Mouse (Mus musculus): ENCODE results near the gene Ftl1. TPM values are rescaled to one million over a fixed set of nuclear protein-coding genes. Genes with fewer than 3 reads are reported as not detected.

Ftl1 gene
- polyA plus RNA-seq, 1 experiment from 2014 or later = 5,695 TPM

DNA sequence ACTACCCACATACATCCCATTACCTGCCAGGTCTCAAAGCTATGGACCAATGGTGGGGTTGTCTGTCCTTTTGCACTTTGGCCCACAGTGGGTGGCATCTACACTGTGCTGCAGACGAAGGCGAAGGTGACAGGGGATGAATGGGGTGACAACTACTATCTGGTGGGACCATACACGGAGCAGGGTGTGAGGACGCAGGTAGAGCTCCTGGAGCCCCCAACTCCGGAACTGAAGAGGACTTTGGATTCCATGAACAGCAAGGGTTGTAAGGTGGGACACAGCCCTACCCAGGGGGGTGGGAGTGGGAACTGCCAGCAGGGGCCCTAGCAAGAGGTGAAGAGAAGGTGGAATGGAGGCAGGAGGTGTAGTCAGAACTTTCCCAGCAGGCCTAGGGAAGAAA is 23.2 kb downstream of the Ftl1 start:
- Histone ChIP-seq H3K4me1 (peaks cover 50% of the 10 kb centered on the region), H3K9me3 (replicated peaks) (no peaks in the 10 kb centered on the region), H3K27ac (replicated peaks) (no peak overlapping the region), H3K27me3 (ENCODE audit: low read depth, poor library complexity, severe bottlenecking) (no peaks in the 10 kb centered on the region), H3K36me3 (peaks cover 43% of the 10 kb centered on the region), H3K4me3 (peak overlapping the region; percentile 96; the same call in 1 of the 2 replicates)
- no peak for DNase-seq (ENCODE audit: low spot score)
- WGBS = 93% methylated on average over 5 of the region's 5 CpGs

DNA sequence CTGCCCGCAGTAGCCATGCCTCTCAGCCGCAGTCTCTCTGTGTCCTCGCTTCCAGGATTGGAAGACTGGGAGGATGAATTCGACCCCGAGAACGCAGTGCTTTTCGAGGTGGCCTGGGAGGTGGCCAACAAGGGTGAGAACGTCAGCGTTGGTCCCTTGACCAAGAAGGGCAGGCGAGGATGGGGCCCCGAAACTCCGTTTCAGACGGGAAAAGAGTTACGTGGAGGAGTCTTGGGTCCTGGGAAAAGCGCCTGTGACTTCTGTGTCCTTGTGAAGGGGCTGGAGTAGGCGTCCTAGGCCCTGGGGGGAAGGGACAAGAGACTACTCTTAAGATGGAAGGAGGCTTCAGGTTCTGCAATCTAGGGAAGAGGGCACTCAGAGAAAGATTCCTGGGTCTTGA is 24.6 kb downstream of the Ftl1 start:
- Histone ChIP-seq H3K27me3 (ENCODE audit: low read depth, poor library complexity, severe bottlenecking) (no peaks in the 10 kb centered on the region), H3K36me3 (peaks cover 43% of the 10 kb centered on the region), H3K27ac (replicated peaks) (peak overlapping the region; percentile 92), H3K4me3 (peak overlapping the region; percentile 96), H3K4me1 (peaks cover 50% of the 10 kb centered on the region), H3K9me3 (replicated peaks) (no peaks in the 10 kb centered on the region)
- WGBS = 4% methylated on average over 16 of the region's 16 CpGs
- no peak for DNase-seq (ENCODE audit: low spot score)

- no peaks in the 10 kb centered on the region for H3K9me3 ChIP-seq (replicated peaks)
- peaks cover 43% of the 10 kb centered on the region for H3K36me3 ChIP-seq
- H3K4me3 ChIP-seq = peak within 1 kb of the TSS; percentile 96
- peak within 1 kb of the TSS; percentile 92 for H3K27ac ChIP-seq (replicated peaks)
- DNase-seq (ENCODE audit: low spot score) = peak; percentile 100
- H3K4me1 ChIP-seq = peaks cover 50% of the 10 kb centered on the region
- no peaks in the 10 kb centered on the region for H3K27me3 ChIP-seq (ENCODE audit: low read depth, poor library complexity, severe bottlenecking)
- WGBS = under 1% methylated on average over 45 of the region's 45 CpGs
Measured at GRCm38 (mm10) chr7:45434203-45435015, 25.3 kb downstream of the Ftl1 start, which contains the start of gene Gys1. Gene Gys1 (plus strand): TSS chr7:45434844.

- Histone ChIP-seq H3K4me1 (peaks cover 50% of the 10 kb centered on the region), H3K27me3 (ENCODE audit: low read depth, poor library complexity, severe bottlenecking) (no peaks in the 10 kb centered on the region), H3K36me3 (peaks cover 47% of the 10 kb centered on the region), H3K4me3 (peak overlapping the region; percentile 96), H3K27ac (replicated peaks) (peak overlapping the region; percentile 92), H3K9me3 (replicated peaks) (no peaks in the 10 kb centered on the region)
- DNase-seq (ENCODE audit: low spot score) = no peak
- WGBS = under 1% methylated on average over 7 of the region's 7 CpGs
Measured at GRCm38 (mm10) chr7:45433835-45434202, 25.9 kb downstream of the Ftl1 start.

- WGBS = 97% methylated on average over 8 of the region's 8 CpGs
- Histone ChIP-seq H3K9me3 (replicated peaks) (no peaks in the 10 kb centered on the region), H3K27ac (replicated peaks) (no peak overlapping the region), H3K4me3 (no peak overlapping the region), H3K36me3 (peaks cover 100% of the 10 kb centered on the region), H3K27me3 (ENCODE audit: low read depth, poor library complexity, severe bottlenecking) (peaks cover 5% of the 10 kb centered on the region), H3K4me1 (no peaks in the 10 kb centered on the region)
- no peak for DNase-seq (ENCODE audit: low spot score)
Measured at GRCm38 (mm10) chr7:45426556-45426955, 33.1 kb downstream of the Ftl1 start.

DNA sequence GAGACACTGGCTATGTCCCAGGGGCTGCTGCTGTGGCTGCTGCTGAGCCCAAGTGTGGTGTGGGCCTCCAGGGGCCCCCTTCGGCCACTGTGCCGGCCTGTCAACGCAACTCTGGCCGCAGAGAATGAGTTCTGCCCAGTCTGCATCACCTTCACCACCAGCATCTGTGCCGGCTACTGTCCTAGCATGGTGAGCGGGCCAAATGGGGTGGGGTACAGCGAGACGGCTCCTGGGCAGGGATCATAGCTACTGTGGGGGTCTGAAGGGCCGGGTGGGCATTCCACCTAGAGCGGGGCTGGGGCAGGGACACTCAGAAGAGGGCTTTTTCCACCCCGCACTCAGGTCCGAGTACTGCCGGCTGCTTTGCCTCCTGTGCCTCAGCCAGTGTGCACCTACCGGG is 38.5 kb downstream of the Ftl1 start:
- Histone ChIP-seq H3K27ac (replicated peaks) (no peak overlapping the region), H3K27me3 (ENCODE audit: low read depth, poor library complexity, severe bottlenecking) (peaks cover 59% of the 10 kb centered on the region), H3K4me3 (no peak overlapping the region), H3K4me1 (peaks cover 21% of the 10 kb centered on the region), H3K36me3 (peaks cover 63% of the 10 kb centered on the region), H3K9me3 (replicated peaks) (no peaks in the 10 kb centered on the region)
- 92% methylated on average over 14 of the region's 14 CpGs for WGBS
- DNase-seq (ENCODE audit: low spot score) = no peak

- no peak for DNase-seq (ENCODE audit: low spot score)
- Histone ChIP-seq H3K36me3 (peaks cover 56% of the 10 kb centered on the region), H3K4me3 (no peak within 1 kb of the TSS), H3K27me3 (ENCODE audit: low read depth, poor library complexity, severe bottlenecking) (peaks cover 65% of the 10 kb centered on the region), H3K27ac (replicated peaks) (no peak within 1 kb of the TSS), H3K9me3 (replicated peaks) (no peaks in the 10 kb centered on the region), H3K4me1 (peaks cover 24% of the 10 kb centered on the region)
- WGBS = 60% methylated on average over 6 of the region's 6 CpGs
Measured at GRCm38 (mm10) chr7:45420615-45420919, 39.1 kb downstream of the Ftl1 start, which contains the start of gene Lhb. Gene Lhb (plus strand): TSS chr7:45420820.

GRCm38 (mm10) chr7:45419859-45420614 is 39.6 kb downstream of the Ftl1 start:
- Histone ChIP-seq H3K36me3 (peaks cover 51% of the 10 kb centered on the region), H3K4me3 (no peak overlapping the region), H3K4me1 (peaks cover 27% of the 10 kb centered on the region), H3K27ac (replicated peaks) (no peak overlapping the region), H3K9me3 (replicated peaks) (no peaks in the 10 kb centered on the region), H3K27me3 (ENCODE audit: low read depth, poor library complexity, severe bottlenecking) (peaks cover 70% of the 10 kb centered on the region)
- no peak for DNase-seq (ENCODE audit: low spot score)
- 15% methylated on average over 27 of the region's 27 CpGs for WGBS

DNA sequence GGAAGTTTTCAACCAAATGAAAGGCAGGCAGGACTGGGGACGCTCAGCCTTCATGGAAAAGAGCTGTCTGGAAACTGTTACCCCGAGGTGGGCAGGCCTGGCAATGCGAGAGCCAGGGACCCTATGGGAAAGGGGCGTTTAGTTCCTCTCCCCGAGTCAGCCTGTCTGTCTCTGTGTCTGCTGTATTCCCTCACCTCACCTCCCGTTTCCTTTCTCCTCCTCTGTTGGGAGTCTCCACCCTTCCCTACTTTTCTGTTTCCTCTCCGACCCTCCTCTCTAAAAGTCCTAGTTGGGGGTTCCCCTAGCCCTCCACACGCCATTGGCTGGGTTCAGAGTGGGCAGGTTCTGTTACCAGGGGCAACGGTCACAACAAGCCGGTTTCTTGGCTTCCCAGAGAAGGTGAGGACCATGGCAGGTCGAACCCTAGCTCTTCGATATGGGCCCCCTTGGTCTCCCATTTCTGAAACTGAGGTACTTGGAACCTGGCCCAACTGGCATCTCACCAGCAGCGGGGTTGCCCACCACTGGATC is 41.7 kb downstream of the Ftl1 start:
- 0 out of 2 replicates have a peak overlapping the region, but pooled peaks have one; percentile 4 for H3K4me3 ChIP-seq
- no peak for DNase-seq (ENCODE audit: low spot score)
- H3K36me3 ChIP-seq = peaks cover 31% of the 10 kb centered on the region
- peaks cover 90% of the 10 kb centered on the region for H3K27me3 ChIP-seq (ENCODE audit: low read depth, poor library complexity, severe bottlenecking)
- H3K4me1 ChIP-seq = peaks cover 44% of the 10 kb centered on the region
- WGBS = 13% methylated on average over 13 of the region's 13 CpGs
- no peak overlapping the region for H3K27ac ChIP-seq (replicated peaks)
- H3K9me3 ChIP-seq (replicated peaks) = no peaks in the 10 kb centered on the region

- Histone ChIP-seq H3K36me3 (peaks cover 7% of the 10 kb centered on the region), H3K9me3 (replicated peaks) (no peaks in the 10 kb centered on the region), H3K27me3 (ENCODE audit: low read depth, poor library complexity, severe bottlenecking) (peaks cover 100% of the 10 kb centered on the region), H3K4me3 (peak overlapping the region; percentile 3; the same call in 1 of the 2 replicates), H3K27ac (replicated peaks) (no peak overlapping the region), H3K4me1 (peaks cover 42% of the 10 kb centered on the region)
- WGBS = 11% methylated on average over 37 of the region's 37 CpGs
- no peak for DNase-seq (ENCODE audit: low spot score)
Measured at GRCm38 (mm10) chr7:45415636-45416035, 44.0 kb downstream of the Ftl1 start.

DNA sequence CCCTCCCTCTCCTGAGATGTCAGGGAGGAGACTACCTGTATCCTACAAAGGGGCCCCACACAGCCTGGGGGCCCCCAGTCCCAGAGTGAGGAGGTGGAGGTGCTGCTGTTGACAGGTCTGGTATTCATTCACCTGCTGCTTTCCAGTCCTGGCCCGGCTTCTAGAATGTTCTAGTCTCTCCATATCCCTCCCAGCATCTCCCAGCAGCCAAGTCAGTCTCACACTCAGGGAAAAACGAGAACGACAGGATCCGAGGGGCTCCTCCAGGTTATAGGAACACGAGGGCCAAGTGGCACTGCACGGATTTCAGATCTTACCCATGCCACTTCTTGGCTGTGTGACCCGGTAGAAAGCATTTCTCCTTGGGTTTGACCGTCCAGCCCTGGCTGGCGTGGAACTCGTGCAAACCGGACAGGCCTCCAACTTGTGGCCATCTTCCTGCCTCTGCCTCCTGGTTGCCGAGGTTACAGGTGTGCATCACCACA is 44.9 kb downstream of the Ftl1 start:
- DNase-seq (ENCODE audit: low spot score) = no peak
- Histone ChIP-seq H3K27ac (replicated peaks) (no peak overlapping the region), H3K36me3 (no peaks in the 10 kb centered on the region), H3K4me1 (peaks cover 35% of the 10 kb centered on the region), H3K27me3 (ENCODE audit: low read depth, poor library complexity, severe bottlenecking) (peaks cover 100% of the 10 kb centered on the region), H3K4me3 (0 out of 2 replicates have a peak overlapping the region, but pooled peaks have one; percentile 3), H3K9me3 (replicated peaks) (no peaks in the 10 kb centered on the region)
- WGBS = 50% methylated on average over 12 of the region's 12 CpGs

- Histone ChIP-seq H3K27me3 (ENCODE audit: low read depth, poor library complexity, severe bottlenecking) (peaks cover 100% of the 10 kb centered on the region), H3K36me3 (no peaks in the 10 kb centered on the region), H3K27ac (replicated peaks) (0 out of 2 replicates have a peak overlapping the region, but pooled peaks have one; percentile 63), H3K4me3 (peak overlapping the region; percentile 65), H3K9me3 (replicated peaks) (no peaks in the 10 kb centered on the region), H3K4me1 (peaks cover 35% of the 10 kb centered on the region)
- no peak for DNase-seq (ENCODE audit: low spot score)
- 1% methylated on average over 27 of the region's 27 CpGs for WGBS
Measured at GRCm38 (mm10) chr7:45413864-45414739, 45.6 kb downstream of the Ftl1 start.

Measured in midbrain, embryonic 10.5 days (tissue).